Mouse (Mus musculus) MEL (cell line): ENCODE results near the gene Atl2. TPM values are rescaled to one million over a fixed set of nuclear protein-coding genes. Genes with fewer than 3 reads are reported as not detected.

ENCODE experiments used
- DNase-seq: peaks from one replicate; pipeline ENCODE4 v3.0.0; 2011; ENCODE audit warnings: low read depth, low spot score
- H3K27ac ChIP-seq: 2 replicates; pipeline ENCODE4 v1.5.1; 2012; ENCODE audit warnings: low read depth, mild to moderate bottlenecking, control low read depth, low read length, moderate library complexity; ENCODE audit not compliant: control insufficient read depth
- H3K27me3 ChIP-seq, 2 experiments: fragments of 150-350 bp in 1 of 2; sonication (generic) in 1 of 2; 2 replicates each; pipeline ENCODE4 v1.6.1; 2012; ENCODE audit warnings: low read length in 2 of 2, mild to moderate bottlenecking in 2 of 2, improper control_type of control experiment in 1 of 2, moderate library complexity in 1 of 2; ENCODE audit not compliant: insufficient read depth in 2 of 2, control insufficient read depth in 1 of 2
- H3K36me3 ChIP-seq, 2 experiments: 2 replicates each; pipeline ENCODE4 v1.6.1; 2012 to 2014; ENCODE audit warnings: low read length in 2 of 2, improper control_type of control experiment in 1 of 2, inconsistent platforms in 1 of 2, mild to moderate bottlenecking in 1 of 2; ENCODE audit not compliant: insufficient read depth in 2 of 2, control insufficient read depth in 1 of 2
- H3K4me1 ChIP-seq, 2 experiments: fragments of 150-350 bp in 1 of 2; sonication (generic) in 1 of 2; 2 replicates each; pipeline ENCODE4 v1.6.1; 2012; ENCODE audit warnings: low read length in 2 of 2, improper control_type of control experiment in 1 of 2, mild to moderate bottlenecking in 1 of 2; ENCODE audit not compliant: insufficient read depth in 2 of 2, control insufficient read depth in 1 of 2
- H3K4me3 ChIP-seq, 2 experiments: fragments of 150-350 bp in 1 of 2; sonication (generic) in 1 of 2; 2 replicates each; pipeline ENCODE4 v1.5.1; 2012; ENCODE audit warnings: low read depth in 2 of 2, low read length in 2 of 2, mild to moderate bottlenecking in 2 of 2, moderate library complexity in 2 of 2, control low read depth in 1 of 2, improper control_type of control experiment in 1 of 2; ENCODE audit not compliant: control insufficient read depth in 1 of 2, insufficient read depth in 1 of 2
- H3K79me2 ChIP-seq: 2 replicates; pipeline ENCODE4 v1.6.1; 2012; ENCODE audit warnings: mild to moderate bottlenecking, low read length, moderate library complexity; ENCODE audit not compliant: control insufficient read depth, poor library complexity, insufficient read depth
- H3K9ac ChIP-seq: 2 replicates; pipeline ENCODE4 v1.6.1; 2012; ENCODE audit warnings: low read depth, mild to moderate bottlenecking, control low read depth, low read length, moderate library complexity; ENCODE audit not compliant: control insufficient read depth, poor library complexity, severe bottlenecking
- H3K9me3 ChIP-seq: fragments of 150-350 bp; sonication (generic); replicated peaks from 2 replicates; pipeline ENCODE4 v1.6.1; 2012; ENCODE audit warnings: mild to moderate bottlenecking, low read length, improper control_type of control experiment, moderate library complexity; ENCODE audit not compliant: insufficient read depth
- CHD1 ChIP-seq: IDR thresholded peaks from 2 replicates; pipeline ENCODE4 v1.6.1; 2012; ENCODE audit warnings: low read depth, mild to moderate bottlenecking, inconsistent platforms, low read length, improper control_type of control experiment
- CHD2 ChIP-seq: IDR thresholded peaks from 2 replicates; pipeline ENCODE4 v1.6.1; 2011; ENCODE audit warnings: low read length, improper control_type of control experiment
- CTCF ChIP-seq, 3 experiments: IDR thresholded peaks in 2 of 3; conservative IDR thresholded peaks in 1 of 3; 2 replicates each; pipeline ENCODE4 v1.5.1; 2011 to 2012; ENCODE audit warnings: low read length in 3 of 3, low read depth in 2 of 3, mild to moderate bottlenecking in 2 of 3, improper control_type of control experiment in 1 of 3, inconsistent platforms in 1 of 3, mixed read lengths in 1 of 3, moderate library complexity in 1 of 3; ENCODE audit not compliant: control insufficient read depth in 1 of 3, insufficient read depth in 1 of 3, poor library complexity in 1 of 3, severe bottlenecking in 1 of 3
- E2F4 ChIP-seq: IDR thresholded peaks from 2 replicates; pipeline ENCODE4 v1.6.1; 2011; ENCODE audit warnings: low read depth, low read length, improper control_type of control experiment, borderline replicate concordance
- ELF1 ChIP-seq: IDR thresholded peaks from 2 replicates; pipeline ENCODE4 v1.6.1; 2014; ENCODE audit warnings: low read depth, mild to moderate bottlenecking, inconsistent platforms, low read length, improper control_type of control experiment, moderate library complexity
- EP300 ChIP-seq, 2 experiments: IDR thresholded peaks; 2 replicates each; pipeline ENCODE4 v1.6.1; 2011; ENCODE audit warnings: improper control_type of control experiment in 2 of 2, low read length in 2 of 2, low read depth in 1 of 2, mild to moderate bottlenecking in 1 of 2
- HCFC1 ChIP-seq: IDR thresholded peaks from 2 replicates; pipeline ENCODE4 v1.6.1; 2012; ENCODE audit warnings: low read depth, mild to moderate bottlenecking, inconsistent platforms, low read length, improper control_type of control experiment, moderate library complexity
- JUND ChIP-seq: IDR thresholded peaks from 2 replicates; pipeline ENCODE4 v1.6.1; 2011; ENCODE audit warnings: low read depth, mild to moderate bottlenecking, improper control_type of control experiment, low read length
- MAZ ChIP-seq: IDR thresholded peaks from 2 replicates; pipeline ENCODE4 v1.6.1; 2012; ENCODE audit warnings: low read depth, mild to moderate bottlenecking, inconsistent platforms, low read length, improper control_type of control experiment
- MXI1 ChIP-seq: IDR thresholded peaks from 2 replicates; pipeline ENCODE4 v1.6.1; 2011; ENCODE audit warnings: mild to moderate bottlenecking, low read depth, low read length, improper control_type of control experiment
- MYC ChIP-seq: IDR thresholded peaks from 2 replicates; pipeline ENCODE4 v1.6.1; 2011; ENCODE audit warnings: low read depth, mild to moderate bottlenecking, low read length, improper control_type of control experiment, moderate library complexity
- NELFE ChIP-seq: IDR thresholded peaks from 2 replicates; pipeline ENCODE4 v1.6.1; 2011; ENCODE audit warnings: low read depth, low read length, improper control_type of control experiment
- NRF1 ChIP-seq: IDR thresholded peaks from 2 replicates; pipeline ENCODE4 v1.6.1; 2014; ENCODE audit warnings: low read depth, mild to moderate bottlenecking, inconsistent platforms, low read length, improper control_type of control experiment, moderate library complexity; ENCODE audit not compliant: poor library complexity, insufficient read depth, severe bottlenecking
- POLR2A ChIP-seq, 2 experiments: IDR thresholded peaks; 2 replicates each; pipeline ENCODE4 v1.6.1; 2011 to 2012; ENCODE audit warnings: low read length in 2 of 2, mild to moderate bottlenecking in 2 of 2, control low read depth in 1 of 2, improper control_type of control experiment in 1 of 2, low read depth in 1 of 2, moderate library complexity in 1 of 2; ENCODE audit not compliant: control insufficient read depth in 1 of 2, insufficient read depth in 1 of 2, poor library complexity in 1 of 2
- POLR2AphosphoS2 ChIP-seq: IDR thresholded peaks from 2 replicates; pipeline ENCODE4 v1.6.1; 2011; ENCODE audit warnings: low read length, improper control_type of control experiment
- RCOR1 ChIP-seq: IDR thresholded peaks from 2 replicates; pipeline ENCODE4 v1.6.1; 2012; ENCODE audit warnings: low read depth, mild to moderate bottlenecking, inconsistent platforms, low read length, improper control_type of control experiment
- TAL1 ChIP-seq: IDR thresholded peaks from 2 replicates; pipeline ENCODE4 v1.6.1; 2012; ENCODE audit warnings: mild to moderate bottlenecking, inconsistent platforms, low read length, moderate library complexity, mixed read lengths
- TBP ChIP-seq: IDR thresholded peaks from 2 replicates; pipeline ENCODE4 v1.8.0; 2011; ENCODE audit warnings: low read depth, low read length, improper control_type of control experiment
- TCF12 ChIP-seq: IDR thresholded peaks from 2 replicates; pipeline ENCODE4 v1.6.1; 2014; ENCODE audit warnings: low read depth, mild to moderate bottlenecking, inconsistent platforms, low read length, improper control_type of control experiment, moderate library complexity
- polyA plus RNA-seq, 2 experiments: library from polyadenylated mRNA; stranded (reverse) in 1 of 2; unstranded in 1 of 2; fragments of >175 nt in 1 of 2; fragments of >200 nt in 1 of 2; gene quantifications; 2 replicates each; pipeline versions ENCODE4 v1.2.1 to v1.2.4; 2012; ENCODE audit warnings: low replicate concordance in 2 of 2, low read depth in 1 of 2; ENCODE audit not compliant: insufficient read length in 2 of 2, insufficient read depth in 1 of 2, missing spikeins in 1 of 2
- total RNA-seq: library from RNA; depleted of rRNA; stranded (reverse); fragments of 300-350 nt; gene quantifications from 2 replicates; pipeline ENCODE4 v1.2.3, GENCODE M21; 2012

Gene Atl2
- total and polyA plus RNA-seq, 3 experiments = 29.5 to 118 (median 43.3) TPM

GRCm38 (mm10) chr17:79818884-79819283 is 77.0 kb downstream of the Atl2 start:
- no peak for TF ChIP-seq TAL1
- TF ChIP-seq POLR2A (IDR thresholded peaks at IDR 0.05; ENCODE audit: control insufficient read depth in 1 of 2, insufficient read depth in 1 of 2, low read depth in 1 of 2, low read length in 2 of 2, poor library complexity in 1 of 2) = no peak
- no peak for TF ChIP-seq CHD2
- no peak for TF ChIP-seq EP300 (IDR thresholded peaks at IDR 0.05; ENCODE audit: low read depth in 1 of 2, low read length in 2 of 2)
- TF ChIP-seq MAZ = no peak
- TF ChIP-seq NELFE = no peak
- TF ChIP-seq TBP = no peak
- TF ChIP-seq TCF12 = no peak
- no peak for TF ChIP-seq E2F4
- TF ChIP-seq POLR2AphosphoS2 = no peak
- TF ChIP-seq CHD1 = no peak
- no peak for TF ChIP-seq MYC
- no peak for TF ChIP-seq JUND
- no peak for TF ChIP-seq ELF1
- no peak for TF ChIP-seq RCOR1
- TF ChIP-seq MXI1 = no peak
- TF ChIP-seq, all 39 proteins: peak for 0
- H3K9me3 ChIP-seq = no peaks in the 10 kb centered on the region
- H3K36me3 ChIP-seq = no peaks in the 10 kb centered on the region
- no peak for DNase-seq
- no peak overlapping the region for H3K9ac ChIP-seq
- no peak overlapping the region for H3K4me3 ChIP-seq
- H3K27ac ChIP-seq = no peak overlapping the region
- no peaks in the 10 kb centered on the region for H3K79me2 ChIP-seq
- H3K27me3 ChIP-seq = no peaks in the 10 kb centered on the region; a peak in 4 of 4 replicates
- no peaks in the 10 kb centered on the region for H3K4me1 ChIP-seq

DNA sequence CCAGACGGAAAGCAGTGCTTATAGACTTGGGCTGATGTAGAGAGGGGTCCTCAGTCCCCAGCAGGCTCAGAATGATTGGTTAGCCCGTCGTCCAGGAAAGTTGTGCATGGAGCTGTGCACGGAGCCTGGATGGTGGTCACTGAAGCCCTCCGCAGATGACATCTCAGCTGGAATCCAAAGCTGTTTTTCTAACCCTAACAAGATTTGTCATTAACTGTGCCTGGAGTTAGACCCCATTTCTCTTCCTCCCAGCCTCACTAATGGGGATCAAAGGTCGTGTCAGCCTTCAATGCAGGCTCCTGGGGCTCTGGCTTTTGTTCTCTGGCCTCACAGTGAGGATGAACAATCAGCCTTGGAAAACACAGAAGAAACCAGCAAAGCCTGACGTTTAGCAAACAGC is 77.9 kb downstream of the Atl2 start:
- Histone ChIP-seq H3K36me3 (no peaks in the 10 kb centered on the region), H3K4me1 (no peaks in the 10 kb centered on the region), H3K9me3 (no peaks in the 10 kb centered on the region), H3K79me2 (no peaks in the 10 kb centered on the region), H3K4me3 (no peak overlapping the region)
- no peak for DNase-seq
- TF ChIP-seq CTCF (IDR thresholded peaks at IDR 0.05 in 2 of 3, conservative IDR thresholded peaks at IDR 0.05 in 1 of 3; ENCODE audit: control insufficient read depth in 1 of 3, insufficient read depth in 1 of 3, low read depth in 2 of 3, low read length in 3 of 3, poor library complexity in 1 of 3, severe bottlenecking in 1 of 3) (no peak), HCFC1 (no peak), NRF1 (no peak)
- TF ChIP-seq, all 39 proteins: peak for 0
- Histone ChIP-seq H3K27me3 (no peaks in the 10 kb centered on the region; a peak in 3 of 4 replicates), H3K27ac (no peak overlapping the region), H3K9ac (no peak overlapping the region)
